Mouse (Mus musculus) ES-Bruce4 (cell line): ENCODE data around the gene Slc6a20a. TPM values are rescaled to one million over a fixed set of nuclear protein-coding genes. Genes with fewer than 3 reads are reported as not detected.

Experiments
- H3K27ac ChIP-seq: 2 replicates; pipeline ENCODE4 v1.5.1; 2012; ENCODE audit warnings: low read length, inconsistent platforms; ENCODE audit not compliant: insufficient read depth
- H3K27me3 ChIP-seq: 2 replicates; pipeline ENCODE4 v1.6.1; 2012; ENCODE audit warnings: mild to moderate bottlenecking, low read length, inconsistent platforms; ENCODE audit not compliant: control insufficient read depth, poor library complexity, insufficient read depth, severe bottlenecking
- H3K36me3 ChIP-seq: 2 replicates; pipeline ENCODE4 v1.6.1; 2012; ENCODE audit warnings: inconsistent platforms, mild to moderate bottlenecking, low read length, moderate library complexity; ENCODE audit not compliant: control insufficient read depth, poor library complexity, insufficient read depth, severe bottlenecking
- H3K4me1 ChIP-seq: one replicate; pipeline ENCODE4 v1.8.1; 2011; ENCODE audit warnings: low read length; ENCODE audit not compliant: control insufficient read depth, insufficient read depth
- H3K4me3 ChIP-seq: 2 replicates; pipeline ENCODE4 v1.5.1; 2011; ENCODE audit warnings: low read depth, mild to moderate bottlenecking, low read length
- H3K9ac ChIP-seq: 2 replicates; pipeline ENCODE4 v1.6.1; 2012; ENCODE audit warnings: low read depth, mild to moderate bottlenecking, inconsistent platforms; ENCODE audit not compliant: poor library complexity, severe bottlenecking
- H3K9me3 ChIP-seq: replicated peaks from 2 replicates; pipeline ENCODE4 v1.6.1; 2012; ENCODE audit warnings: mild to moderate bottlenecking, low read length, inconsistent platforms; ENCODE audit not compliant: control insufficient read depth, poor library complexity, insufficient read depth, severe bottlenecking
- CTCF ChIP-seq: IDR thresholded peaks from one replicate; pipeline ENCODE4 v1.8.1; 2011; ENCODE audit warnings: low read depth, low read length
- EP300 ChIP-seq: IDR thresholded peaks from 2 replicates; pipeline ENCODE4 v1.6.1; 2011; ENCODE audit warnings: low read depth, low read length; ENCODE audit not compliant: insufficient read depth
- POLR2A ChIP-seq: IDR thresholded peaks from one replicate; pipeline ENCODE4 v1.8.1; 2011; ENCODE audit warnings: low read length; ENCODE audit not compliant: insufficient read depth
- polyA plus RNA-seq: library from polyadenylated mRNA; stranded (reverse); fragments of >200 nt; gene quantifications from 2 replicates; pipeline ENCODE4 v1.2.4, GENCODE M21; 2011; ENCODE audit warnings: low read depth; ENCODE audit not compliant: missing spikeins, insufficient read depth, insufficient read length

The Slc6a20a gene
- polyA plus RNA-seq, 1 experiment = not detected

- no peak overlapping the region for H3K4me3 ChIP-seq
- no peaks in the 10 kb centered on the region for H3K4me1 ChIP-seq
- H3K9ac ChIP-seq = no peak overlapping the region
- H3K36me3 ChIP-seq = no peaks in the 10 kb centered on the region
- no peaks in the 10 kb centered on the region for H3K9me3 ChIP-seq
- TF ChIP-seq CTCF (no peak), EP300 (no peak), POLR2A (no peak)
- H3K27ac ChIP-seq = no peak overlapping the region
- no peaks in the 10 kb centered on the region for H3K27me3 ChIP-seq
Observed at GRCm38 (mm10) chr9:123649785-123650511, 28.7 kb downstream of the Slc6a20a start.

- no peak for TF ChIP-seq EP300
- no peak for TF ChIP-seq POLR2A
- no peak for TF ChIP-seq CTCF
- H3K9me3 ChIP-seq = no peaks in the 10 kb centered on the region
- H3K27me3 ChIP-seq = no peaks in the 10 kb centered on the region; the same call in 1 of the 2 replicates
- H3K36me3 ChIP-seq = no peaks in the 10 kb centered on the region
- H3K4me1 ChIP-seq = no peaks in the 10 kb centered on the region
- no peak overlapping the region for H3K9ac ChIP-seq
- H3K4me3 ChIP-seq = no peak overlapping the region
- H3K27ac ChIP-seq = no peak overlapping the region
Observed at GRCm38 (mm10) chr9:123640106-123640505, 38.6 kb downstream of the Slc6a20a start.

GRCm38 (mm10) chr9:123638668-123639089 is 40.0 kb downstream of the Slc6a20a start:
- TF ChIP-seq CTCF (peak; percentile 58), POLR2A (no peak)
- H3K4me3 ChIP-seq = no peak overlapping the region
- no peaks in the 10 kb centered on the region for H3K9me3 ChIP-seq
- no peaks in the 10 kb centered on the region for H3K4me1 ChIP-seq
- H3K27me3 ChIP-seq = no peaks in the 10 kb centered on the region; the same call in 1 of the 2 replicates
- H3K36me3 ChIP-seq = no peaks in the 10 kb centered on the region
- H3K27ac ChIP-seq = no peak overlapping the region
- no peak overlapping the region for H3K9ac ChIP-seq

GRCm38 (mm10) chr9:123638231-123638630 is 40.5 kb downstream of the Slc6a20a start:
- H3K4me1 ChIP-seq = no peaks in the 10 kb centered on the region
- no peaks in the 10 kb centered on the region for H3K36me3 ChIP-seq
- no peaks in the 10 kb centered on the region; the same call in 1 of the 2 replicates for H3K27me3 ChIP-seq
- no peak overlapping the region for H3K27ac ChIP-seq
- TF ChIP-seq CTCF (no peak), POLR2A (no peak), EP300 (no peak)
- no peak overlapping the region for H3K4me3 ChIP-seq
- no peak overlapping the region for H3K9ac ChIP-seq
- no peaks in the 10 kb centered on the region for H3K9me3 ChIP-seq

GRCm38 (mm10) chr9:123636771-123637170 is 41.9 kb downstream of the Slc6a20a start:
- H3K9me3 ChIP-seq = no peaks in the 10 kb centered on the region
- H3K4me3 ChIP-seq = no peak overlapping the region
- no peaks in the 10 kb centered on the region for H3K4me1 ChIP-seq
- TF ChIP-seq CTCF = no peak
- no peak for TF ChIP-seq EP300
- TF ChIP-seq POLR2A = no peak
- H3K27me3 ChIP-seq = no peaks in the 10 kb centered on the region; the same call in 1 of the 2 replicates
- no peak overlapping the region for H3K27ac ChIP-seq
- H3K36me3 ChIP-seq = no peaks in the 10 kb centered on the region
- H3K9ac ChIP-seq = no peak overlapping the region

- no peak overlapping the region for H3K27ac ChIP-seq
- no peaks in the 10 kb centered on the region for H3K9me3 ChIP-seq
- no peak overlapping the region for H3K9ac ChIP-seq
- H3K27me3 ChIP-seq = no peaks in the 10 kb centered on the region; the same call in 1 of the 2 replicates
- no peak overlapping the region for H3K4me3 ChIP-seq
- no peaks in the 10 kb centered on the region for H3K36me3 ChIP-seq
- TF ChIP-seq EP300 (no peak), POLR2A (no peak), CTCF (no peak)
- H3K4me1 ChIP-seq = no peaks in the 10 kb centered on the region
Observed at GRCm38 (mm10) chr9:123632993-123633392, 45.7 kb downstream of the Slc6a20a start.
